ENCODE assay signal across 18 mouse cellular contexts in the genomic region with DNA sequence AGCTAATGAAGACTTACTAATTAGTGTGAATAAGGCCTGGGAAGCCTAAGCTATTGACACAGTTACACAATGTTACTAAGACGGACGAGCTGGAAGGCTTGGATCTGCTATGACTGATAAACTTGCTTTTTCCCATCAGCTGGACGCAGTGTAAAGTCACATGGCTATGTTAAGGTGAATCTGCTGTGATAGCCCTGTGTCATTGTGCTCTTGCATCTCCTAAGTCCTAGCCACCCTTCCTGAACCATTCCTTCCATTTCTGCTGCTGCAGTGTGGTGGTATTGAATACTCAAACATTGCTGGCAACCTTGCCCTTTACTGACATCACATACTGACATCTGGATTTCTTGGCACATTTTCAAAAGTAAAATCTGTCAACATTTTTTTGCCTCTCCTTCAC.
"Had no signal": no experiment of that assay in that cellular context is flagged by ENCODE, and none has a peak within 500 bp of the region (broad histone marks: within the 10 kb centered on the region; RNA-seq: fewer than 3 reads in every experiment).

No protein-coding gene starts in this region.

- H3K4me1 ChIP-seq: kidney, embryonic 15.5 days; liver, embryonic 13.5 days; lung, embryonic 15.5 days had no signal

- H3K27me3 ChIP-seq: kidney, embryonic 15.5 days; liver, embryonic 13.5 days; lung, embryonic 15.5 days had no signal

- DNase-seq: kidney, adult 8-10 months; kidney, postnatal 10 days; kidney, postnatal 4 days; layer of hippocampus, postnatal 36 days; liver, embryonic 13.5 days; lung, postnatal 4 days; midbrain, embryonic 14.5 days; right cerebral cortex, adult 18-20 months; right cerebral cortex, postnatal 14 days; right cerebral cortex, postnatal 4 days; thymus, adult 2 months; thymus, postnatal 14 days; thymus, postnatal 4 days had no signal

- H3K4me3 ChIP-seq: kidney, embryonic 15.5 days; left cerebral cortex, adult 2 months; liver, embryonic 13.5 days; lung, embryonic 15.5 days had no signal

- H3K4me2 ChIP-seq: kidney, embryonic 15.5 days; liver, embryonic 13.5 days; lung, embryonic 15.5 days; midbrain, embryonic 11.5 days had no signal

- H3K9ac ChIP-seq: kidney, embryonic 15.5 days; liver, embryonic 13.5 days; lung, embryonic 15.5 days had no signal

- H3K27ac ChIP-seq: kidney, embryonic 15.5 days; left cerebral cortex, adult 2 months; liver, embryonic 13.5 days; lung, embryonic 15.5 days; stomach, postnatal 0 days had no signal

- H3K36me3 ChIP-seq: liver, embryonic 13.5 days had no signal

- H3K9me3 ChIP-seq: kidney, embryonic 15.5 days; liver, embryonic 13.5 days; lung, embryonic 15.5 days had no signal
